Mouse (Mus musculus) stomach, postnatal 0 days (tissue): Measurements from ENCODE around the gene Rbp7.

ENCODE experiments used
- CTCF ChIP-seq: IDR thresholded peaks from 2 replicates; pipeline ENCODE4 v1.5.1; 2016; ENCODE audit warnings: antibody characterized with exemption, low read depth, mild to moderate bottlenecking, moderate library complexity
- EP300 ChIP-seq: optimal IDR thresholded peaks from 2 replicates; pipeline ENCODE3; 2016; ENCODE audit warnings: antibody characterized with exemption

DNA sequence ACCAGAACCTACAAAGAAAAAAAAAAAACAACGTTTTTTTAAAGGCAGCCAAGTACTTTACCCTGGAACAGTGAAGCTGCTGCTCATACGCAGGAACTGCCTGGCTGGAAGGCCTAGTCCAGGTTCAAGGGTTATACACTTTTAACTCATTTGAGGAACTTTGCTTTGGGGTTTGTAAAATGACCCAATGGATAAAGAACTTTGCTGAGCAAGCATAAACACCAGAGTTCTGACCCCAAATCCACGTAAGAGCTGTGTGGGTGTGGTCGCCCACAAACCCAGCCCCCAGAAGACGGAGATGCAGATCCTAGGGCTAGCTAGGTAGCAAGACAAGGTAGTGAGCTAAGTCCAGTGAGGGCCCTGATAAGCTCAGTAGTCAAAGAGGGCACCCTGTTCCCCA, 47.3 kb downstream of the Rbp7 start:
- no peak for TF ChIP-seq CTCF
- TF ChIP-seq EP300, result no peak
